Mouse (Mus musculus) embryonic facial prominence, embryonic 12.5 days (tissue): Measurements from ENCODE around the gene Ldlrad3. TPM values are rescaled to one million over a fixed set of nuclear protein-coding genes. Genes with fewer than 3 reads are reported as not detected.

Experiments
- ATAC-seq: fragments of 200-750 bp; cut with Nextera tagmentation; 2 replicates; pipeline ENCODE4 v1.8.0; 2017; ENCODE audit not compliant: insufficient number of reproducible peaks, insufficient read depth, low FRiP score, low TSS enrichment
- H3K27ac ChIP-seq: fragments of 300-500 bp; sonication (generic); 2 replicates; pipeline ENCODE4 v1.5.1; 2016; ENCODE audit warnings: mild to moderate bottlenecking
- H3K27me3 ChIP-seq: fragments of 300-500 bp; sonication (generic); 2 replicates; pipeline ENCODE4 v1.6.1; 2016; ENCODE audit warnings: mild to moderate bottlenecking, moderate library complexity
- H3K36me3 ChIP-seq: fragments of 300-500 bp; sonication (generic); 2 replicates; pipeline ENCODE4 v1.6.1; 2016; ENCODE audit warnings: mild to moderate bottlenecking
- H3K4me1 ChIP-seq: fragments of 300-500 bp; sonication (generic); 2 replicates; pipeline ENCODE4 v1.6.1; 2016
- H3K4me2 ChIP-seq: fragments of 300-500 bp; sonication (generic); replicated peaks from 2 replicates; pipeline ENCODE4 v1.6.1; 2016; ENCODE audit warnings: mild to moderate bottlenecking, moderate library complexity
- H3K4me3 ChIP-seq: fragments of 300-500 bp; sonication (generic); 2 replicates; pipeline ENCODE4 v1.5.1; 2016; ENCODE audit warnings: mild to moderate bottlenecking
- H3K9ac ChIP-seq: fragments of 300-500 bp; sonication (generic); 2 replicates; pipeline ENCODE4 v1.6.1; 2016; ENCODE audit warnings: mild to moderate bottlenecking, moderate library complexity
- H3K9me3 ChIP-seq: fragments of 300-500 bp; sonication (generic); 2 replicates; pipeline ENCODE4 v1.6.1; 2016; ENCODE audit warnings: mild to moderate bottlenecking, moderate library complexity
- WGBS: fragments of 180-500 bp; shearing (Covaris S2); methylation state at CpG from one replicate; pipeline ENCODE4 v1.1.7; 2016; 5-methylcytosine and 5-hydroxymethylcytosine counted together
- polyA plus RNA-seq: library from polyadenylated mRNA; unstranded; fragments of >200 nt; fragmentation: Nextera tagmentation; extraction: Ambion mirVana; gene quantifications from 2 replicates; pipeline ENCODE4 v1.2.1, GENCODE M21; 2016

Ldlrad3 gene
- polyA plus RNA-seq, 1 experiment from 2014 or later = 55.7 TPM

DNA sequence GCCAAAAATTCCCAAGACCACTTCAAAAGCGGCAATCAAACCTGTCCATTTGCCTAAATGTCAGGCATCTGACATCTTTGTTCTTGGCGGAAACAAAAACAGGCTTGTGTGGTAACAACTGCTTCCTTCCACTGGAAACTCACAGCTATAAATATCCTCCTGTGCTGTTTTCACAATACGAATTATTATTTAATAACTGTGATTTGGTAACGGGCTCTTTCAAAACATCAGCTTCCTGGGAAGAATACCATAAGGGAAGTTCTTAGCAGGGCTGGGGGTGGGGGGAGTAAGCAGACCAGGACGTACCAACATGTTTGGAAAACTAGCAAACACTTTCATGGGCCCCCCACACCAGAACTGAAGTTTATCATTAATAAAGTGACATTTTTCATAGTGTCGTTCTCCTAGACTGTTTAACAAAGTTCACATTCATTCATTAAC lies 31.4 kb downstream of the Ldlrad3 start:
- Histone ChIP-seq H3K9ac (no peak overlapping the region), H3K9me3 (no peaks in the 10 kb centered on the region), H3K36me3 (no peaks in the 10 kb centered on the region), H3K4me2 (no peak overlapping the region), H3K27ac (no peak overlapping the region), H3K27me3 (no peaks in the 10 kb centered on the region), H3K4me3 (no peak overlapping the region), H3K4me1 (peaks cover 56% of the 10 kb centered on the region)
- ATAC-seq = no peak
- 52% methylated on average over 6 of the region's 6 CpGs for WGBS

DNA sequence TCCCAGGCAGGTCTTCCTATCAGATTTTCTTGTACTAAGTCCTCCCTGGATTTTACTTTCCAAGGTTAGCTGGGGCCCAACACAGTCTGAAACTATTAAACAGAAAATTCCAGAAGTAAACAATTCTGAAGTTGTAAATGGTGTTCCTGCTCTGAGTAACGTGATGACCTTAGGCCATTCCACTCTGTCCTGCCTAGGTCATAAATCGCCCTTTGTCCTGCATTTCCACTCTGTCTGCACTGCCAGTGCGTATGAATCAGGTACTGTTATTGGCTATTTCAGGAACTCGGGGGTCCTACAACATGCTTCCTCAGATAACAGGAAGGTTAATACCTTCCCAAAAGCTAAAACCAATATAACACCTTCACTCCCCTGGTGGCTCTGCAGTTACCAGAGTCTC lies 31.9 kb downstream of the Ldlrad3 start:
- Histone ChIP-seq H3K9ac (no peak overlapping the region), H3K36me3 (no peaks in the 10 kb centered on the region), H3K27ac (no peak overlapping the region), H3K4me2 (no peak overlapping the region), H3K4me1 (peaks cover 56% of the 10 kb centered on the region), H3K4me3 (no peak overlapping the region), H3K27me3 (no peaks in the 10 kb centered on the region), H3K9me3 (no peaks in the 10 kb centered on the region)
- WGBS = 51% methylated on average over 4 of the region's 4 CpGs
- ATAC-seq = no peak

DNA sequence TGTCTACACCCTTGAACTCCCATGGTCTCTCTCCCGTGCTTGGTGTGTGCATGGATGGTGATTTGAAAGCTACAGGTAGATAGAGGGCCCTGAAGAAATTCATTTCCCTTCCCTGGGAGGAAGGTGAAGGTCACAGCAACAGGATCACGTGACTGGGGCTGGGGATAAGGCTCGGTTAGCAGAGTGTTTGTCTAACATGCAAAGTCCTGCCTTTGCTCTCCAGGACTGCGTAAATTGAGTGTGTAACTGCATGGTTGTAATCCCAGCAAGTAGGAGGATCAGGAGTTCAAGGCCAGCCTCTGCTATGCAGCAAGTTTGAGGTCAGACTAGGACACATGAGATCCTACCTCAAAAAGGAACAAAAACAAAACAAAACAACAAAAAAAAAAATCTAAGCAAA lies 32.7 kb downstream of the Ldlrad3 start:
- 83% methylated on average over 4 of the region's 4 CpGs for WGBS
- Histone ChIP-seq H3K36me3 (no peaks in the 10 kb centered on the region), H3K9me3 (no peaks in the 10 kb centered on the region), H3K9ac (no peak overlapping the region), H3K4me1 (peaks cover 56% of the 10 kb centered on the region), H3K27ac (no peak overlapping the region), H3K4me2 (no peak overlapping the region), H3K27me3 (no peaks in the 10 kb centered on the region), H3K4me3 (no peak overlapping the region)
- no peak for ATAC-seq

DNA sequence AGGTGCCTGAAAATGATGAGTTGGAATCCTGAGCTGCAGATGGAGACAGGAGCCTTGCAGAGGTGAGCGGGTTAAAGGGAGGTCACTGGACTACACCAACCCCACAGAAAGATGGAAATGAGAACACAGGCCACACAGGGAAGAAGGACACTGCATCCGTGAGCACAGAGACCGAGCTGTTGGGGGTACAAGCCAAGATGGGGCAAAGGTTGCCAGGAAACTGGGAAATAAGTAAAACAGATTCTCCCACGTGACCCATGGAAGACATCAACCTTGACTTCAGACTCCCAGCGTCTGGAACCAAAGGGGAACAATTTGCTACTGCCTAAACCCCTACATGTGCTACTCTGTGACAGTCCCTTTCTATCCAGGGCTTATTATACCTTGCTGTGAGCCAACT lies 33.3 kb downstream of the Ldlrad3 start:
- Histone ChIP-seq H3K4me2 (no peak overlapping the region), H3K27me3 (no peaks in the 10 kb centered on the region), H3K36me3 (no peaks in the 10 kb centered on the region), H3K9me3 (no peaks in the 10 kb centered on the region), H3K4me3 (no peak overlapping the region), H3K4me1 (peaks cover 51% of the 10 kb centered on the region), H3K27ac (no peak overlapping the region), H3K9ac (no peak overlapping the region)
- ATAC-seq = no peak
- 83% methylated on average over 5 of the region's 5 CpGs for WGBS

DNA sequence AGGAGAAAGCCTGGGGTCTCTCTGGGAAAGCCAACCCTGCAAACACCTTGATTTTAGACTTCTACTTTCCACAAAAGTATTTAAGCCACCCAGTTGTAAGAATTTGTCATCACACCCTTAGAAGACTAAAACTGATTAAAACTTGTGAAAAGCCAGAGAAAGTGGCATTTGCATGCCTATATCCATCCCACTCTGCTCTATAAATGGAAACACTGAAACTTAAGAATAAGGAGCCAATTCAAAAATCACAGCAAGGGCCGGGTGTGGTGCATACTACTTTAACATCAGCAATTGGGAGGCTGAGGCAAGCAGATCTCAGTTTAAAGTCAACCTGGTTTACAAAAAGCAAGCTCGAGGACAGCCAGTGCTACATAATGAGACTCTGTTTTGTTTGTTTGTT lies 37.1 kb downstream of the Ldlrad3 start:
- 88% methylated on average over 2 of the region's 2 CpGs for WGBS
- no peak overlapping the region for H3K9ac ChIP-seq
- no peak for ATAC-seq
- H3K4me3 ChIP-seq = no peak overlapping the region
- no peaks in the 10 kb centered on the region for H3K9me3 ChIP-seq
- H3K27ac ChIP-seq = no peak overlapping the region
- H3K4me2 ChIP-seq = no peak overlapping the region
- no peaks in the 10 kb centered on the region for H3K36me3 ChIP-seq
- H3K4me1 ChIP-seq = peaks cover 23% of the 10 kb centered on the region; the same call in 1 of the 2 replicates
- no peaks in the 10 kb centered on the region for H3K27me3 ChIP-seq

DNA sequence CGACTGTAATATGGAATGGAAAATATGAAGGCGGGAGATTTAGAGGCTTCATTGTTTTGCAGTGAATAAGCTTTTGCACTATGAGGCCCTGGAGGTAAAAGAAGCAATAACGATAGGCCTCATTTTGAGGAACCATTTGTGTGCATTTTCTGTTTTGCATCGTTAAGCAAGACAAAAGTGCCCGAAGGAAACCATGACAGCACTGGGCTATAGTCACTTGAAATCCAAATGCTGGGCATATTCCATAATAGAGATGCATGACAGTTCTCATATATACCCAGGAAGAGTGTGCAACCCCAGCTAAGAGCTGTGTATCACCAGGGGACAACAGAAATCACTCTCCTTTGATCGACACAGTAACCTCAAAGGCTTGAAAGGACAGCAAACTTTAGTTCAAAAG lies 38.1 kb downstream of the Ldlrad3 start:
- H3K9me3 ChIP-seq = no peaks in the 10 kb centered on the region
- H3K4me3 ChIP-seq = no peak overlapping the region
- WGBS = 88% methylated on average over 6 of the region's 6 CpGs
- H3K9ac ChIP-seq = no peak overlapping the region
- ATAC-seq = no peak
- H3K4me2 ChIP-seq = no peak overlapping the region
- H3K27ac ChIP-seq = no peak overlapping the region
- peaks cover 19% of the 10 kb centered on the region; the same call in 1 of the 2 replicates for H3K4me1 ChIP-seq
- no peaks in the 10 kb centered on the region for H3K36me3 ChIP-seq
- no peaks in the 10 kb centered on the region for H3K27me3 ChIP-seq

DNA sequence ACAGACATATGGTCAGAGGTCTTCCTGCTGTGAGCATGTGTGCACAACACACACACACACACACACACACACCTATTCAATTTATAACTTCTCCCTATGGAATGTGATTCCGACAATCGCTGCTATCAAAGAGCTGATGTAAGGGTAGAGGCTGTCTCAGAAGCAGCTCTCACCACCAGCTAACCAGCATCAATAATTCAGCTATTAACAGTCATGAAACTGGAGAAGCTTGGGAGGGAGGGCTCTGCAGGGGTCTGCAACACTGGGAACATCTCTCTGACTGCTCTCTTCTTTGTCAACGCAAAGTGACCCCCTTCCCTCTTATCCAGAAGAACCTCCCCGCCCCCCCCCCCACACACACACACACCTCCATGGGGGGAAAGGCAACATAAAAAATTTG lies 38.6 kb downstream of the Ldlrad3 start:
- Histone ChIP-seq H3K27me3 (no peaks in the 10 kb centered on the region), H3K36me3 (no peaks in the 10 kb centered on the region), H3K4me1 (peaks cover 17% of the 10 kb centered on the region; the same call in 1 of the 2 replicates), H3K4me2 (no peak overlapping the region), H3K9ac (no peak overlapping the region), H3K27ac (no peak overlapping the region), H3K9me3 (no peaks in the 10 kb centered on the region), H3K4me3 (no peak overlapping the region)
- no peak for ATAC-seq
- WGBS = 81% methylated on average over 3 of the region's 4 CpGs

DNA sequence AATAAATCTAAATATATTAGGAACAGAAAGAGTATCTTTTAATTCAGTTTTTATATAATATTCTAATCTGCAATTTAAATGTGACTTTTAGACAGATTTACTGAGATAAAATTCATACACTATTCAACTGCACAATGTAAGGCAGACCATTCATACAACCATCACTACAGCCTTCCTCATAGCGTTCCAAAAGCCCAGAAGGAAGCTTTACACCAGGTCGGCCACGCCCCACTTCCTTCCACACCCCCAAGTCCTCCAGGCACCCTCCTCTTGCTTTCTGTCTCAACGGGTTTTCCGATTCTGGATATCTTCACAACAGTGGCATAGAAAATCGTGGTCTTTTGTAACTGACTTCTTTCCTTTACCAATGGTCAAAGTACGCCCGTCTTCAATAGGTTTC lies 39.8 kb downstream of the Ldlrad3 start:
- H3K9ac ChIP-seq = no peak overlapping the region
- H3K27me3 ChIP-seq = no peaks in the 10 kb centered on the region
- no peak overlapping the region for H3K27ac ChIP-seq
- no peak overlapping the region for H3K4me3 ChIP-seq
- H3K9me3 ChIP-seq = no peaks in the 10 kb centered on the region
- no peak overlapping the region for H3K4me2 ChIP-seq
- no peaks in the 10 kb centered on the region for H3K36me3 ChIP-seq
- H3K4me1 ChIP-seq = 0 out of 2 replicates have a peak, but pooled peaks cover 11% of the 10 kb centered on the region
- WGBS = 94% methylated on average over 8 of the region's 8 CpGs
- no peak for ATAC-seq

DNA sequence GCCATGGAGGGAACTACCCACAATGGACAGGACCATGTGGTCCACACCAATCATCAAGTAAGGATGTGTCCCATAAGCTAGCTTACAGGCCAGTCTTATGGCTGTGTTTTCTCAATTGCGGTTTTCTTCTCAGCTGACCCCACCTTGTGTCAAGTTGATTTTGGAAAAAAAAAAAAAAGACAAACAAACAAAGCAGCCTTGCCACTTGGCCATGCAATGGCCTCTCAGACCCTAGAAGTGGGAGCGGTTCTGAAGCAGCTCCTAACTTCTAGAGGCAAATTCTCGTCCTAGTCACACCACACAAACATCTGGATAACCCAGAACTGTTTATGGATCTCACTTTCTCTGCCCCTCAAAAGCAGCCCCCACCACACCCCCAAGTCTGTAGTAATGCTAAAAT lies 41.1 kb downstream of the Ldlrad3 start:
- Histone ChIP-seq H3K27me3 (no peaks in the 10 kb centered on the region), H3K9ac (no peak overlapping the region), H3K36me3 (no peaks in the 10 kb centered on the region), H3K4me1 (0 out of 2 replicates have a peak, but pooled peaks cover 19% of the 10 kb centered on the region), H3K27ac (no peak overlapping the region), H3K9me3 (no peaks in the 10 kb centered on the region), H3K4me2 (no peak overlapping the region), H3K4me3 (no peak overlapping the region)
- ATAC-seq = no peak
- 86% methylated on average over 3 of the region's 3 CpGs for WGBS

GRCm38 (mm10) chr2:102144311-102144710 lies 41.9 kb downstream of the Ldlrad3 start:
- no peak overlapping the region for H3K9ac ChIP-seq
- WGBS = 83% methylated on average over 1 of the region's 1 CpGs
- no peak overlapping the region for H3K4me3 ChIP-seq
- no peak overlapping the region for H3K4me2 ChIP-seq
- H3K36me3 ChIP-seq = no peaks in the 10 kb centered on the region
- H3K27me3 ChIP-seq = no peaks in the 10 kb centered on the region
- peaks cover 24% of the 10 kb centered on the region; the same call in 1 of the 2 replicates for H3K4me1 ChIP-seq
- no peak overlapping the region for H3K27ac ChIP-seq
- ATAC-seq = no peak
- no peaks in the 10 kb centered on the region for H3K9me3 ChIP-seq

- no peak for ATAC-seq
- Histone ChIP-seq H3K9me3 (no peaks in the 10 kb centered on the region), H3K4me3 (no peak overlapping the region), H3K36me3 (no peaks in the 10 kb centered on the region), H3K27me3 (no peaks in the 10 kb centered on the region), H3K27ac (no peak overlapping the region), H3K4me1 (peaks cover 37% of the 10 kb centered on the region), H3K4me2 (no peak overlapping the region), H3K9ac (no peak overlapping the region)
- WGBS = 66% methylated on average over 14 of the region's 14 CpGs
These were observed 43.4 kb downstream of the Ldlrad3 start for GRCm38 (mm10) chr2:102142654-102143271.

GRCm38 (mm10) chr2:102142197-102142623 lies 44.0 kb downstream of the Ldlrad3 start:
- no peak for ATAC-seq
- Histone ChIP-seq H3K27me3 (no peaks in the 10 kb centered on the region), H3K9me3 (no peaks in the 10 kb centered on the region), H3K4me1 (peaks cover 40% of the 10 kb centered on the region), H3K9ac (no peak overlapping the region), H3K4me2 (no peak overlapping the region), H3K27ac (no peak overlapping the region), H3K4me3 (no peak overlapping the region), H3K36me3 (no peaks in the 10 kb centered on the region)
- 61% methylated on average over 4 of the region's 4 CpGs for WGBS
